Mouse (Mus musculus) thymus, postnatal 4 days (tissue): Measurements from ENCODE around the gene Csnk2b.
A peak's percentile ranks its signal among the peaks of the same experiment; 100 is the strongest.

Source experiments
- DNase-seq: peaks from one replicate; pipeline ENCODE4 v3.0.0; 2021

Csnk2b gene

DNA sequence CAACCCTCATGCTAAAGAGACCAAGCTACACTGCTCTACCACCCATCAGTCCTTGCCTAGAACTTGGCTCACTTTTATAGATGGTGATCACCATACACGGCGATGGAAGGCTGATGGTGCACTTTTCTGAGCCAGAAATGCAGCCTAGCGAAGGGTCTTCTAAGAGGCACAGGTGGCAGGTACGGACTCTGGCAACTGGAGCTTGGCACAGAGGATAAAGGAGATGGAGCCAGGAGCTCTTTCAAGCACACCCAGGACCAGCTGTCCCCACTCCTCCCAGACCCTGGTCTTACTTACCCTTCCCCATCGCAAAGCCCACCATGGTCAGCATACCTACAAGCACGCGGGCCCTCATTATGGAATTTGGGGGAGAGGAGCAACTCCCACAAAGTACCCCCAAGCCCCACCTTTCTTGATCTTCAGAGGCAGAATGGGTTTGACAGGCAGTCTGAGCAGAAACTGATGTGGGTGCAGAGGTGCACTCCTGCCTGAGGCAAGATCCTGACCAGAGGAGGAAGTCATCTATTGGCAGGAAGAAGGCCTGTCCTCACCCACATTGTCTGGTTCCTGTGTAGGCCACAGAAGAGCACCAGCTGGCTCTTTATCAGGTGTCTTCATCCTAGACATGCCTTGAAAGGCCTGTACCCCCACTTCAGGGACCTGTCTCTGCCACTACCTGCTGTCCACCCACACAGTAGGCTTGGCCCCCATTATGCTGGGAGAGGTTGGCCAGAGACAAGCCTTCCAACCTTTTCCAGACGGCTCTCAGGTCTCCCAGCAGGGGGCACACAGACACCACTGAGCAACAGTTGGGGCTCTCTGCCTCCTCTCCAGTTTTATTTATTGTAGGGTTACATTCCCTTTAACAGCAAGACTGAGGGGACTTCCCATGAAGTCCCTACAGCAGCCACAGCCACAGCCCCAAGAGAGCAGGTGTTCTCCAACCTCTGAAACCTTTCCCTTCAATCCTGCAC, 6.5 kb downstream of the Csnk2b start, which contains the start of gene Ly6g5b:
TSS of gene Ly6g5b (minus strand) at position 383 of the 974 bp plus-strand sequence.
- peak; percentile 77 for DNase-seq

DNA sequence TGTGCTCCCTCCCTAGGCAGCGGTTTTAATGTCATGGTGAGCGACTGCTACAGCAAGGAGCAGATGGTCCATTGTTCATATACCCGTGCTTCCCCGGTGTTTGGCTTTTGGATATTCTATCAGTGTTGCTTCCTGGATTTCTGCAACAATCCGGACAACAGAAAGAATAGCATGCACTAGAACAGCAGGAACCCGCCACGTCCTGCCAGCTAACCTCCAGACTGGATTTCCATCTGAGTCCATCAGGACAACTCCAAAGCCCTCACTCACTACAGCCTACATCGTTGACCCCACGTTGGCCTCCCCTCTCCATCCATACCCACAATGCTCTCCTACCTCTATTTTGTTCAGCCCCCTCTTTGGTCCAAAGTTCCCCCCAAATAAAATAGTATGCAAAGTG, 10.1 kb downstream of the Csnk2b start:
- DNase-seq: no peak

DNA sequence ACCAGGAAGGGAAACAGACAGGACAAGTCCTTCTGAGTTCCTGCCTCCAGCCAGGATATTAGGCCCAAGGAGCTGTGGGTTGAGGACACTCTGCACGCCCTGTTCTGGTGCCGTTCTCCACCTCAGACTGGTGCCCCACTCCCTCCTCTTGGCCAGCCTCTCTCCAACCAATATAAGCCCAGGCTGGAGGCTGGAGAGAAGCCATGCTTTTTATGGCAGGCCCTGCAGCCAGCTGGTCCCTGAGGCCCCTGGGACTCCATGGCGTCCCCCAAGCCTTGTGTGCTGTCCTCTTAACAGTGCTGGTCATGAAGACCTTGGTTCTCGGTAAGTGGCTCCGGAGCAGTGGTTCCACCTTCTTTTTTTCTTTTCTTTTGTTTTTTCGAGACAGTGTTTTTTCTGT, 13.8 kb downstream of the Csnk2b start, which contains the start of gene Ly6g5c:
TSS of gene Ly6g5c (plus strand) at position 183 of the 400 bp plus-strand sequence.
- DNase-seq: no peak

DNA sequence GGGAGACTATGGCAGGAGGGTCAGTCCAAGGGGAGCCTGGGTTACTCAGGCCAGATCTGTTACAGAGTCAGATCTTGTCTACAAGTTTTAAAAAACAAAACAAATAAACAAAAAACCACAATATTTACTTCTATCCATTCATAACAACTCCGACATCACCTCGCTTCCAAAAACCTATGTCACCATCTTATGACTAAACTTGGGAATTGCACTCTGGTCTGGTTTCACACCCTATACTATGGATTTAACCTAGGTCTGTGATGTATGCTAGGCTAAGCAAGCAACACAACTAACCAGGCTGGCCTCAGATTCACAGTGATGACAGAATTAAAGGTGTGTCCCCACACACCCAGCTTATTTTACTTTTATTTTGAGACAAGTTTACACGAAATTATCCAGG, 15.3 kb downstream of the Csnk2b start:
- DNase-seq: no peak

DNA sequence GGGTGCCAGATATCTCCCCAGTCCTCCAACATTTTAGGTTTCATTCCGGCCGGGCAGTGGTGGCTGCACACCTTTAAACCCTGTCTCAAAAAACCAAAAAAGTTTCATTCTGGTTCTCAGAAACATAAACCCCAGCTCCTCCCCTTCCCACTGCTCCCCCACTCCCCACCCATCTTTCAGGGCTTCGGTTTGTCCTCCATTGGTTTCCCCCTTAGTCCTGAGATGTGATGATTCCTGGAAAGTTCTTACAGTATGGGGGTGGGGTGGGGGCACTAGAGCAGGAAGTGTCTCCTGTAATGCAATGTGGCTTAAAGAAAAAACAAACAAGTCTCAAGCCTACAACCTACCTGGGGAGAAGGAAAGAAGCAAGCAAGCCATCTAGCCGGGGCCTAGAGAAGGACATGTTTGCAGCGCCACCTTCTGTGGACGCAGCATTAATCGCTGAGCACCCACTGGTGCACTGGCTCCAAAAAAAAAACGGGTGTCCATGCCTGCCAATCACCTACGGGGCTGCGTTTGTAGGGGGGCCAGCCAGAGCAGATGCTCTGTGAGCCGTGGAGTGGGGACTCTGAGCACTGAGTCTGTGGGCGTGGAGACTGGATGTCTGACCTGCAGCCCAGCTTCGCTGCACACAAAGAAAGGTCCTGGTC, 16.0 kb downstream of the Csnk2b start:
- DNase-seq: peak; percentile 68

DNA sequence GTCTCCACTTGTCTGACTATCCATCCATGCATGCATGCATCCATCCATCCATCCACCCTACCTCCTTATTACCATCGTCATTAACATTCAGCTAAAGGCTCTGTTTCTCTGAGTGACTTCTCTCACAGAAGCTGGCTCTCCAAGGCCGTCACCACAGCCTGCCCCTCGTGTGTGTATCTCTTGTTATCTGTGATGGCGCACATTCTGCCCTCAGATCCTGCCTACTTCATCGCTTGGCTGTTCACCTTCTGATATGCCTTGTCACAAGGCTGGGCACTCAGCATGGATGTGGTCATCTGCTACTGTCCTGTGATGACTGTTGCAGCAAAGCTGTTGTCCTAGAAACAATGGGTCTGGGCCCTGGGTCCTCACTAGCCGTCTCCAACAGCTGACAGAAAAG, 17.1 kb downstream of the Csnk2b start:
- DNase-seq: no peak

DNA sequence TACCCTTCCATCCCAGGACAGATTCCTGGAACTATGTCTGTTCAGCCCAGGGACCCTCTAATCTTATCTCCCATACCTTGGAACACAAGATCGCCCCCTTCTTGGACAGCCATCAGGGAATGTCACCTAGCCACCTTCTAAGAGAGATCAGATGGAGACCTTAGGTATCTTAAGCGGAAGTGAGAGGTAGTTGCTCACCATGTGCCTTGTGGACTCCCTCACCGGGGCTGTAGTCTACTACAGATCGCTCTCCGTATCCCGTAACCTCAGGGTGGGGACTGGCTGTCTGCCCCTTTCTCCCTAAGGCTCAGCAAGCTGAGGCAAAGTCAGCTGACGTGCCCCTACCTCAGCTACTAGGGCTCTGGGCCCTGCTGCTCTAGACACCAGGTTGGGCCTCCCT, 17.8 kb downstream of the Csnk2b start:
- no peak for DNase-seq

DNA sequence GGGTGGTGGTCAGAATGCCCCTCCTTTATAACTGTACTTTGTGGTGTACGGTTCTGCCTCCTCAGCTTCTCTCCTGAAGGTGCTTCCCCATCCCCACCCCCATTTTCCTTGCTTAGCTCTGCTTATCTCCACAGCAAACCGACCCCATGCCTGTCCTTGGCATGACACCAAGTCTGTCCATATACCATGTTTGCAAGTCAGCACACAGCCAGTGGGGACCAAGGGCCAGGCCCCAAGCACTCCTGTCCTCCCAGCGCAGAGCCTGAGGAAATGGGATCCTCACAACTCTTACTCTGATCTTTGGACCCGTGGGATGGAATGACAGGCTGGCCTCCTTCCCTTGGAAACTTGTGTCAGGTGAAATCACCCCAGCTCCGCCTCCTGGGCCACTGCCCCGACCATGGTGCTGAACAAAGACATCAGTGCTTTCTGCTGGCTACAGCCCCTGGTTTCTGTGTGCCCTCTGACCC, 18.6 kb downstream of the Csnk2b start:
- no peak for DNase-seq

DNA sequence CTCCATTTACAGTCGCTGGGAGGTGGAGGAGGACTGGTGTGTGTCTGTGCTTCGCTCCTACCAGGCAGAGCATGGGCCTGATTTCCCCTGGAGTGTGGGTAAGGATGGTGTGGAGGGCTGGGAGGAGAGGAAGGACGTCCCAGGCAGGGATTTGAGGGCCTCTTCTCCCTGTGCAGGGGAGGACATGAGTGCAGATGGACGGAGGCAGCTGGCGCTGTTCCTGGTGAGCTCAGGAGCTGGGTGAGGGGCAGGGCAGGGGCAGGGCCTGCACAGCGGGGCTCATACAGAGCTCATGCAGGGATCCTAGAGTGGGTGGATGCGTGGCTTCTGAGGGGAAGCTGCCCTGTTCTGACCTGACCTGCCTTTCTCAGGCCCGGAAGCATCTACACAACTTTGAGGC, 19.6 kb downstream of the Csnk2b start:
- DNase-seq: no peak

DNA sequence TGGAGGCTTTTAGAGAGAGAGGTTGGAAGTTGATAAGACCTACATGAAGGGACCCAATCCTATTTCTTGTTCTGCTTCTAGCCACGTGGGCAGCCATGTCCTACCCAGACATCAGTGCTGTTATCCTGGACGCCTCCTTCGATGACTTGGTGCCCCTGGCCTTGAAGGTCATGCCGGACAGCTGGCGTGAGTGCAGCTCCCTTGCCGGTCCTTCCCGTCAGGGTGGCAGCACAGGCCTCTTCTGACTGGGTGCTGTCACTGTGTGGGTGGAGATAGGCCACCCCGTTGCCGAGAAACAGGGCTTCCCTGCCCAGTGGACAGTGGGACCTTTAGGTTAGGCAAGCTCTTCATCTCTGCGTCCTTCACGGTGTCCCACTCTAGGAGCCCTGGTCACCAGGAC, 20.7 kb downstream of the Csnk2b start:
- DNase-seq: no peak

DNA sequence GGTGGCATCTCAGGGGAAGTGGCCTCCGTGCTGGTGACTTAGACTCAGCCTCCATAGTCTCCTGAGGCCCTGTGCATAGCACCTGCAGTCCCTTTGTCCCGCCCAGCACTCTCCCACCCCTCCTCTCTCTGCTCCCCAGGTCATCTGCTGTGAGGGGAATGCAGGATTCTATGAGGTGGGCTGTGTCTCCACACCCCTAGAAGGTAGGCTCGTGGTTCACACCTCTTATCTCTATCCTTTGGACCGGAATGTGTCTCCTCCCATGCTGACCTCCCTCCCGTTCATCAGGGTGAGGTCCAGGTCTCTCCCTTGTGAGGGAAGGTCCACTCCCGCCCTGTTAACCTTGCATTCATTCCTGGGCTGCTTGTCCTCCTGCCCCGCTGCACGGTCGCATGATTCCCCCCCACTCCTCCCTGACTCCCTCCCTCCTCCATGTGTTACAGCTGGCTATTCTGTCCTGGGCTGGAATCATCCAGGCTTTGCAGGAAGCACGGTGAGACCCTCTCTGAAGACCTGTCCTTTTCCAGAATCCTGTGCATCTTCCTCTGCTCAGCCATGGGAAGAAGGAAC, 21.6 kb downstream of the Csnk2b start:
- DNase-seq: no peak

DNA sequence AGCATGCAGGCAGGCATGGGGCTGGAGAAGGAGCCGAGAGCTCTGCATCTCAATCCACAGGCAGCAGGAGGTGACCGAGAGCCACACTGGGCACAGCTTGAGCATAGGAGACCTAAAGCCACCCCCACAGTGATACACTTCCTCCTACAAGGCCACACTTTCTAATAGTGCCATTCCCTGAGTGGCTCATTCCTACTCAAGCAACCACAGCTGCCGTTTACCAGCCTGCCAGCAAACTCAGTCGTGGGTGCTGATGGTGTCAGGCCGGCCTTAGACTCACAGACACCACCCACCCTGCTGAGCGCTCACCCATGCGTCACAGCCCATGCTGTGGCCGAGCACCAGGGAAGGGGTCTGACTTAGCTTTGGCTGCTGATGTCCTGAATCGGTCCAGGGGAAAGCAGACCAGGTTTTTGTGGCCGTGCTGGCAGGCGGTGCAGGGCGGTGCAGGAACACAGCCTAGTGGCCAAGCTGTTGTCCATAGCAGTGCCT, 24.6 kb downstream of the Csnk2b start:
- DNase-seq: peak; percentile 64

DNA sequence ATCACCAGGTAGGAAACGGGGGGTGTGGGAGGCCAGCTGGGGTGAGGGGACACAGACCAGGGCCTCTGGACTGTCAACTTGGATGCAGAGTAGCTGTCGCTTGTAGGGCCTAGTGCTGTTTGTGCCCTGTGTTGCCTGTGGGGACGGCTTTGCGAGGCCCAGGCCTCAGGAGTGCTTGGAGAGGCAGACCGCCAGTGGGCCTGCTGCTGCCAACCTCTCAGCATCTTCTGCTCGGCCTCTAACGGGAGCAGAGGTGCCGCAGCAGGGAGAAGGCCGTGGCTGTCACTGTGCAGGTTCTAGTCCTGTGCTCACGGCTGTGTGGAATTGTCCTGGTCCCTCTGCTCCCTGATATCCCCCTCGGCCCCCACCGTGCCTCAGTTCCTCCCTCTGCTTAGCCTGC, 25.3 kb downstream of the Csnk2b start:
- DNase-seq: no peak

DNA sequence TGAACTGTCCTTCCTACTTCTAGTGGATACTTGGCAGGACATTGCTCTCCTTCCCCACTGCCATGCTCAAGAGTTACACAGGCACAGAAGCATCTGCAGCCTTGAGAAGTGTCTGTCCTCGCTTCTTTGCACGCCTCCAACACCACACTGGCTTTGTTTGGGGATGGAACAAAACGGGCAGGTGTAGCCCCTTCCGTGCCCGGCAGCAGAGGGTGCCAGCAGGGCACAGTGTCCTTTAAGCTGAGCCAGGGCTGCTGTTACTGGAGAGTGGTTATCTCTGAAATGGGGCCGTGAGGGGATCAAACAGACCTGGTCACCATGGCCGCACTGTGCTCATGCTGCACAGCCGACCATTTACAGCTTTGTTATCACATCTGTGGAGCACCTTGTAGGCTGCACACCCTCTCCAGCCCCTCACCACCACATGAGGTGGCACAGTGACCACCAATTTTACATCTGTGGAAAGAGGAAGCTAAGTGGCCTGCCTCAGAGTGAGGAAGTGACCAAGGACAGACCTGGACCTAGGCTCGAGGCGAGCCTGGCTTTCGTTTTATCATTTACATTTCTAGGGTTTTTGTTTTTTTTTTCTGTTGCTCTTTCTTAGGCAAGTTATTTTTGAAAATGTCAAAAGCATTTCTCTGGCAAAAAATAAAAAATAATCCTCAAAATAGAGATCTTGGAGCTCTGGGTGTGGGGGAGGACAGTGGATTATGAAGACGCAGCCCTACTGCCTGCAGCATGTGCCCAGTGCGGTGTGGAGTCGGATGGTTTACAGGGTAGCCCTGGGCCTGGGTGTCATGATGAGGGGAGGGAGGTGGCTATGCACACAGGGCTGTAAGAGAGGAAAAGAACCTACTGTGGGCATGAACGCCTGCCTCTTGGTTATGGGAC, 27.1 kb downstream of the Csnk2b start:
- DNase-seq: no peak

DNA sequence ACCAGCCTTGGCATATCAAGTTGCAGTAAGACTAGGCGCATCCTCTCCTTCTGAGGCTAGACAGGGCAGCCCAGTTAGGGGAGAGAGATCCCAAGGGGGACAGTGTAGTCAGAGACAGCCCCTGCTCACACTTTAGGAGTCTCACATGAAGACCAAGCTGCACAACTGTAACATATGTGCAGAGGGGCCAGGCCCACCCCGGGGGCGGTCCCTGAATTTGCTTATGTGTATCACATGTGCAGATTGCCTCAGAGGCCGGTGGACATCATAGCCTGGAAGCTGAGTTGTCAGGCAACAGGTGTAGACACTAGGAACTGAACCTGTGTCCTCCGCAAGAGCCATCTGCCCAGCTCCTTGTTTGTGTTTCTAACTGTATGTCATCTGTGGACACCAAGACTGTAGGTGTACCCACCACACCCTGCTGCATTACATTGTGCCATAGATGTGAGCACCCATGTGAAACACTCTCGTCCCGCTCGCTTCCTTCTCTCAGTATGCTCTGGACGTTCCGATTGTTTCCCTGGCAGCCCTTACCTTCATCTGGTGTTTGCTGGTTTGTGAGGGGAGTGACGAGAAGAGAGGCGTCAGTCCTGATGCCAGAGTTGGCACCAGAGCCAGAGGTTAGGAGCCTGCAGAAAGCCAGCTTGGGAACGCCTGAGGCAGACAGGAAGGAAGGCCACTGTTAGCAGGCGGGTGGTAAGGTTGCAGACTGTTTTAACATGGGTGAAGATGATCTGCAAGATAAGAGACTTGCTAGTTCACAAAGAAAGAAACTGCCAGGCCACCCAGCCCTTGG, 29.3 kb downstream of the Csnk2b start:
- no peak for DNase-seq

DNA sequence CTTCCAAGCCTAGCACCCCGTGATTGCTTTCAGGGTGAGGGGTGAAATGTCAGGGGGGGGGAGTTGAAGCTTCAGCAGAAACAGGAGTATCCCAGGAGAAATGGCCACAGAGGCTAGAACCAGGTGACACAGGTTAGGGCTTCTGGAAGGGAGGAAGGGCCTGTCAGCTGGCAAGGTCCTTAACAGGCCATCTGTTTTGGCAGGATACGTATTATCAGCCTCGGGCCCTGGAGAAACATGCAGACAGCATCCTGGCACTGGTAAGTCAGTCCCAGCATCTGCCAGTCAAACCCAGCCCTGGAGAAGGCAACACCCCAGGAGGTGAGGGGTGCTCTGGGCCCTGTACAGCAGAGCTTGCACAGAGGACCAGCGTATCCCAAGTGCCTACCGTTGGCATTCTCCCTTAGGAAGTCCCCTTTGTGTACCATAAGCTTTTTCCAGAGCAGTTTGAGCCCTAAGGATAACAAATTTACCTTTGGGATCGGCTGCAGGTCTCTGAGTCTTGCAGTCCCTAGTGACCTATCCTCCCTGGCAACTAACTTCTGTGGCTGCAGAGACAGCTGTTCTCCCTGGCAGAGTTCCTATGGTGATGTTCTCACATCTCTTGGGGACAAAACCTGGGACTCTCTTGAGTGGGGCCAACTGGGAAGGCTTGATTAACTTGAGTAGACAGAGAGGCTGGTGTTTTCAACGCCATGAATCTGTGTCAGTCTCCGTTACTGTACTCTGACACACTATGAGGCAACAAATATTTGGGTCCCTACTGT, 31.5 kb downstream of the Csnk2b start:
- no peak for DNase-seq

DNA sequence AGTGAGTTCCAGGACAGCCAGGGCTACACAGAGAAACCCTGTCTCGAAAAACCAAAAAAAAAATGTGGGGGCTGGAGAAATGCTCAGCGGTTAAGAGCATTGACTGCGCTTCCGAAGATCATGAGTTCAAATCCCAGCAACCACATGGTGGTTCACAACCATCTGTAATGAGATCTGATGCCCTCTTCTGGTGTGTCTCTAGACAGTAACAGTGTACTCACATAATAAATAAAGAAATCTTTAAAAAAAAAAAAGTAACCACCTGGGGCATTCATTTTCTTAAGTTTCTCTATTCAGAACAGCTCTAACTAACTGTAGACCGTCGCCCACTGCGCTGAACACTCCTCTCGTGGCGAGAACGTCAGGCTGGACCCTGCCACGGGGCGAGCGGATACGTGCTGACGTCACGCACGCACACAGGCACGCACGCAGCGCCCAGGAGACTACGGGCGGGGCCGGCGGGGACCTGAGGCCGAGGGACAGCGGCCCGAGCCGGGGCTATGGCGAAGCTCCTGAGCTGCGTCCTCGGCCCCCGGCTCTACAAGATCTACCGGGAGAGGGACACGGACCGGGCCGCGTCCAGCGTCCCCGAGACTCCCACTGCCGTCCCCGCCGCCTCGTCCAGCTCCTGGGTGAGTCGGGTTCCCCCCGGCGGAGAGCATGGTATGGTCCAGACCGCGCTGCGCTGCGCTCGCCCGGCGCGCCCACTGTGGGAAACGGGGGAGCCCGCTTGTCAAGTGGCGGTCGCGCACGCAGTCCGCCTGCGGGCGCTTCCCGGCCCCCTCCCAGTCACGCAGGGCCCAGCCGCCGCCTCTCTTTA, 32.8 kb downstream of the Csnk2b start, which contains the start of gene Abhd16a:
TSS of gene Abhd16a (plus strand) at position 439 of the 820 bp plus-strand sequence.
- DNase-seq: peak; percentile 95

DNA sequence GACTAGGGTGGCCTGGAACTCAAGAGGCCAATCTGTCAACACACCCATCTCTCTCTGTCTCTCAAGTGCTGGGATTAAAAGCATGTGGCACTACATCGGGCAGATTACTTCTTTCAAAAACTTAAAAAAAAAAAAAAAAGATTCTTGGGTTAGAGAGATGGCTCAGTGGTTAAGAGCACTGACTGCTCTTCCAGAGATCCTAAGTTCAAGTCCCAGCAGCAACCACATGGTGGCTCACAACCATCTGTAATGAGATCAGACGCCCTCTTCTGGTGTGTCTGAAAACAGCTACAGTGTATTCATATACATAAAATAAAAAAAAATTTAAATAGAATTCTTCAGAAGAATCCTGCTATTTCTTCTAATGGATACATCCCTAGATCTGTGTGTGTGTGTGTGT, 33.7 kb downstream of the Csnk2b start:
- peak; percentile 49 for DNase-seq

DNA sequence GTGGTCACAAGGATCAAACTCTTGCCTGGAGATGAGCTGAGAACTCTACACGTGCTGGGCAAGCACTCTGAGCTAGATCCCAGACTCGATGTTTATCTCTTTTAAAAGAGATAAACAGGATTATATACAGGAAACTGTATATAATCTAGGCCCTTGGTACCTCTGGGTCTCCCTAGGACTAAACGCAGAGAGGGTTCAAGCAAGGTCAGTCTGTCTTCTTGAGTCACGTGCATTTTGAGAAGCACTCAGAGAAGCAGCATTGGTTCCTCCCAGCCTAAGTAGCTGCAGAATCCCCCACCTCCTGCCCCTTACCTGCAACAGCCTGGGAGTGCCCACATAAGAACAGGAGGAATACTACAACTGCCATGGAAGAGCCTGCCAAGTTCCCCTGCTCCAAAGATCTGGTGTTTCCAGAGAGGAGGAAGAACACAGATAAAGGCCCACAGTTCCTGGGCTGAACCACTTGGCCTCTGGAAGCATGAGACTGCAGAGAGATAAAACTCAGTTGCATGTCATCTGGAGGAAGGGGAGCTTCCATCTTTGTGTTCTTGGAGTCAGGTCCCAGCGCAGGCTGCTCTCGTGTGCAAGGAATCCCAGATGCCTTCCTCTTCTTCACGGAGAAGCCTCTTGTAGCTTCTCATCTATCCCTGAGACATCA, 36.5 kb downstream of the Csnk2b start, which contains the start of gene Ly6g6f:
TSS of gene Ly6g6f (minus strand) at position 403 of the 658 bp plus-strand sequence.
- no peak for DNase-seq
